Mouse (Mus musculus) brain, adult 10 weeks (tissue): ENCODE data around the gene Pnisr. TPM values are rescaled to one million over a fixed set of nuclear protein-coding genes. Genes with fewer than 3 reads are reported as not detected.

Source experiments
- polyA plus RNA-seq: library from polyadenylated mRNA; stranded (reverse); fragments of 350-450 nt; fragmentation: Illumina TruSeq; extraction: RNeasy Lipid Tissue Mini Kit (QIAGEN cat#74804); gene quantifications from one replicate; pipeline ENCODE4 v1.2.3, GENCODE M21; 2015; ENCODE audit warnings: low read depth, low replicate concordance

Gene Pnisr
- 168 TPM for polyA plus RNA-seq

DNA sequence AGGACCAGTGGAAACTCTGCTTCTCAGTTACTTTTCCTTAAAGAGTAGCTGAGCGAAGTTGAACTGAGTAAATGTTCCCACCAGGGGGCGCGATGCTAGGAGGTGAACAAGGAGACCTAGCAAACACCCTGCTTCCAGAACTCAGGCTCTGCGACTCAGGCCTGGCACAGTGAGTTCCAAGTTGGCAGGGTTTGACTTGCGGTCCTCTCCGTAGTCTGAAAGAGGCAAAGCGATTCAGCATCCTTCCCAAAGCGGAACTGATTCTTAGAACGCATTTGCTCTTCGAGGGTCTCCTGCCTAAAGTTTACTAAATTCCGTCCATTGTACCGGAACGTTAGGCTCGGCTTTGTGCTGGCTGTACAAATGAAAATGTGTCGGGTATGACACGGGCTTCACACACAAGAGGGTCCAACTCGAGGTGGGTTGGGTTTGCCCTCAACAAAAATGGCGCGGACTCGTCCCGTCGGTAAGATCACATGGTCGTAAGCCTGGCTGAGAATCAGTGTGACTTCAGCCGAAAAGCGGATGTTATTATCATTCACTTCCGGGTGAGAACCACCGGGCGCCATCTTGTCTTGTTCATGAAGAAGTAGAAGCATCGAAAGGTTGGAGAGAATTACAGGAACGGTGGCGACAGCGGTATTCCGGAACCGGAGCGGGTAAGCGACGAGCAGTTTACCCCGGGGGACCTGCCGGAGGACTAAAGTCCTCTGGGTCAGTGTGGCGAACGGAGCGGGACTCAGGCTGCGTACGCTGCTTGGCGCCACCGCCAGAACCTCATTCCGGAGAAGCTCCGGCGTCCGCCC lies at the start of gene Pnisr:
Gene Pnisr, plus strand, starts transcription at position 103 of the 806 bp plus-strand sequence.

DNA sequence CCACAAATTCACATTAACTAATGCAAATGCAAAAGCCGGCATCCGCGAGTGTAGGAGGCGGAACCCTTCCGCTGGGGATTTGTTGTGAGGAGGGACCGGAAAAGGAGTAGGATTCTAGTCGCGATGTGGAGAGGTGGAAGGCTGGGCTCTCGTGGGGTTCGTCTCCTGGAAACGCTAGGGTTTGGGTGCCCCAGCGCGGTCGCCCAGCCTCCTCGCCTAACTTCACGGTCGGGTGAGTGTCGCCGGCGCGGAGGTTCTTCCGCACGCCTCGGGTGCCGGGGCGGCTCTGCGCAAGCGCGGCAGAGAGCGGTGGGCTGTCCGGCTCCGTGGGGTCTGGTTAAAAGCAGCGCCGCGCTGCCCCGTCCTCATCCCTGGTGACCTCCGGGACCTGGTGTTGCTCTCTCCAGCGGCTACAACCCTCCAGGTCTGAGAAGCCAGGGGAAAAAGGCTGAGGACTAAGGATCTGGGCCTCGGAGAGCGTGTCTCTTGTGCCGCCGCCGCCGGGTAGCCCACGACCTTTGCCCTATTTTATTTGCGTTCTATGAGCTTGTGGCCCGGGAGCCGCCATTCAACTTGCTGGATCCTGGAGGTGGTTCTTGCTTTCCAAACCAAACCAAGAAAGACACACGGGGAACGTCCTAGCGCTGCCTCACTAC lies 32.3 kb downstream of the Pnisr start, which contains the start of gene Coq3:
Gene Coq3, plus strand, starts transcription at position 109 of the 656 bp plus-strand sequence.

Other genes starting within 250 kb of the Pnisr start
- not detected for gene Prdm13, start 161.6 kb upstream of the Pnisr start, polyA plus RNA-seq
- 43.0 TPM for gene Ccnc, start 119.9 kb upstream of the Pnisr start, polyA plus RNA-seq
- gene Usp45, start 80.4 kb upstream of the Pnisr start, polyA plus RNA-seq, result 29.0 TPM
- 35.6 TPM for gene Tstd3, start 80.4 kb upstream of the Pnisr start, polyA plus RNA-seq
- 19.8 TPM for gene Coq3, start 32.1 kb downstream of the Pnisr start, polyA plus RNA-seq
- gene Faxc, start 83.7 kb downstream of the Pnisr start, polyA plus RNA-seq, result 32.5 TPM